Mouse (Mus musculus) liver, embryonic 14.5 days (tissue): ENCODE measurements around the gene Nkx2-5.

Experiments used
- CTCF ChIP-seq: IDR thresholded peaks from 2 replicates; pipeline ENCODE4 v1.5.1; 2016; ENCODE audit warnings: antibody characterized with exemption, low read depth, control low read depth
- EP300 ChIP-seq: IDR thresholded peaks from 2 replicates; pipeline ENCODE4 v1.6.1; 2016; ENCODE audit warnings: antibody characterized with exemption, low read depth

- TF ChIP-seq CTCF (no peak), EP300 (no peak)
Observed at GRCm38 (mm10) chr17:26838191-26838910, 6.5 kb downstream of the Nkx2-5 start.
